Mouse (Mus musculus) liver, embryonic 11.5 days (tissue): ENCODE results near the gene Ksr1. TPM values are rescaled to one million over a fixed set of nuclear protein-coding genes. Genes with fewer than 3 reads are reported as not detected.
"Not testable (repeated sequence)": the region's sequence is repeated elsewhere in the genome, so short reads cannot be mapped to it uniquely, and the experiment has no call there.

Experiments used
- ATAC-seq: fragments of 200-750 bp; cut with Nextera tagmentation; replicated peaks from 2 replicates; pipeline ENCODE4 v1.8.0; 2017; ENCODE audit warnings: moderate number of reproducible peaks, mild to moderate bottlenecking, moderate TSS enrichment, moderate library complexity; ENCODE audit not compliant: low FRiP score
- DNase-seq: peaks from one replicate; pipeline ENCODE4 v3.0.0-alpha.2; 2017; ENCODE audit warnings: low spot score
- H3K27ac ChIP-seq: fragments of 300-500 bp; sonication (generic); 2 replicates; pipeline ENCODE4 v1.5.1; 2014; ENCODE audit warnings: mild to moderate bottlenecking, low read depth, low read length, control low read depth
- H3K27me3 ChIP-seq: fragments of 300-500 bp; sonication (generic); replicated peaks from 2 replicates; pipeline ENCODE4 v1.6.1; 2014; ENCODE audit warnings: low read length, mixed read lengths; ENCODE audit not compliant: control insufficient read depth, insufficient read depth
- H3K36me3 ChIP-seq: fragments of 300-500 bp; sonication (generic); 2 replicates; pipeline ENCODE4 v1.6.1; 2014; ENCODE audit warnings: mild to moderate bottlenecking, low read length, moderate library complexity, mixed read lengths; ENCODE audit not compliant: control insufficient read depth, insufficient read depth
- H3K4me1 ChIP-seq: fragments of 300-500 bp; sonication (generic); replicated peaks from 2 replicates; pipeline ENCODE4 v1.6.1; 2014; ENCODE audit warnings: low read length, mixed read lengths; ENCODE audit not compliant: control insufficient read depth, insufficient read depth
- H3K4me2 ChIP-seq: fragments of 300-500 bp; sonication (generic); 2 replicates; pipeline ENCODE4 v1.6.1; 2014; ENCODE audit warnings: mild to moderate bottlenecking, control low read depth, moderate library complexity
- H3K4me3 ChIP-seq: fragments of 300-500 bp; sonication (generic); 2 replicates; pipeline ENCODE4 v1.5.1; 2014; ENCODE audit warnings: low read depth, low read length, control low read depth
- H3K9ac ChIP-seq: fragments of 300-500 bp; sonication (generic); 2 replicates; pipeline ENCODE4 v1.6.1; 2014; ENCODE audit warnings: low read depth, low read length, control low read depth
- H3K9me3 ChIP-seq: fragments of 300-500 bp; sonication (generic); 2 replicates; pipeline ENCODE4 v1.6.1; 2016; ENCODE audit warnings: low read length, inconsistent platforms, mixed read lengths; ENCODE audit not compliant: control insufficient read depth
- WGBS: fragments of 180-500 bp; shearing (Covaris S2); extraction: QIAGEN DNeasy Blood & Tissue Kit; methylation state at CpG from one replicate; pipeline ENCODE4 v1.1.7; 2014; 5-methylcytosine and 5-hydroxymethylcytosine counted together
- polyA plus RNA-seq: library from polyadenylated mRNA; unstranded; fragments of >200 nt; fragmentation: Nextera tagmentation; extraction: Ambion mirVana; gene quantifications from 2 replicates; pipeline ENCODE4 v1.2.1, GENCODE M21; 2014

Gene Ksr1
- polyA plus RNA-seq, 1 experiment from 2014 or later: 5.0 TPM

DNA sequence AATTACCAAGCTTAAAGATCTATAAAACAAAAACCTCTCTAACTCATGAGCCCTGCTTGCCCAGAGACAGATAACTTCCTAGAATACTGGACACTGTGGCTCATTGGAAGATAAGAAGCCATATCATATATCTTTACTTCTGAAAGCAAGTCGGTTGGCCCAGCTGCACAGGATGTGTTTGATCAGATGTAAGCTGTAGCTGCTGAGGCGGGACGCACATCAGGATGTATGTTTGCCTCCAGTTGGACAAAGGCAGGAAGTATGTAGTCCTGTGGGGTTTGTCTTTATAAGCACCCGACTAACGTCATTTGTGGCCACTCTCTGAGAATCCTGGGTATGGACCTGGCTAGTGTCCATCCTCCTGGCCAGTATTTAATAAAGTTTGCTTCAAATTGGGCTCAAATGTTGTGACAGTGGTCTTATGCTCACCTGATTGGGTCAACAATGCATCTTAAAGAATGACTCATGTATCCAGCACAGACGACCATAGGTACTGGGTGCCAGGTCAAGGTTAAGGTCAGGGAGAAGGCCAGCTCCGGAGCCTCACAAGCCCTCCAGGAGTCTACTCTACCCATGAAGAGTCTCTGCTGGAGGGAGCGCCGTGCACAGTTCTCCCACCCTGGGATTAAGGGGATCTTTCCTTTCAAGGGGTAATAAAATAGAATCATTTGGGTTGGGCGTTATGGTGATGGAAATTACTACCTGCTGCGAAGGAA is 143.0 kb downstream of the Ksr1 start:
- peak overlapping the region; percentile 71 for H3K27ac ChIP-seq
- H3K36me3 ChIP-seq: no peaks in the 10 kb centered on the region
- peaks cover 42% of the 10 kb centered on the region for H3K4me1 ChIP-seq
- H3K9ac ChIP-seq: no peak overlapping the region
- H3K4me2 ChIP-seq: peak overlapping the region; percentile 13; the same call in 1 of the 2 replicates
- DNase-seq (peak; percentile 35), ATAC-seq (peak; percentile 56; the same call in 1 of the 2 replicates)
- H3K9me3 ChIP-seq: no peaks in the 10 kb centered on the region
- 50% methylated on average over 11 of the region's 11 CpGs for WGBS
- H3K27me3 ChIP-seq: no peaks in the 10 kb centered on the region
- H3K4me3 ChIP-seq: no peak overlapping the region

DNA sequence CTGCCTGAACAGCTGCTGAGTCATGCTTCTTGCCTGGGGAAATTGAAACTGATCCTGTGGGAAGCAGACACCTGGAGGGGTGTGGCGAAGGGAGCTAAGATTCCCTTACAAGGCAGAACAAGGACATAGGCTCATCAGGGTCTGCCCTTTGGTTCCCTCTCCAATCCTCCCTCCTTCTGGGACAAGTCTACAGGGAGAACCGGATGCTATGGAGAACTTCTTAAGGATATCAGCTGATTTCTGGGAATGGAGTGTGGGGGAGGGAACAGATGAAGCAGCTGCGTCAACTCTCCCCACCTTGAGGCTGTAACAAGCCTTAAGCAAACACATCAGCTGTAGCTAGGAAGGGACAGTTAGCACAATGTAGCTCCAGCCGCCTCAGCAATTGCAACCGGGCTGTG is 143.7 kb downstream of the Ksr1 start:
- Histone ChIP-seq H3K9me3 (0 out of 2 replicates have a peak, but pooled peaks cover 1% of the 10 kb centered on the region), H3K27ac (peak overlapping the region; percentile 65), H3K4me1 (peaks cover 37% of the 10 kb centered on the region), H3K27me3 (no peaks in the 10 kb centered on the region), H3K36me3 (no peaks in the 10 kb centered on the region), H3K4me2 (no peak overlapping the region), H3K4me3 (no peak overlapping the region), H3K9ac (no peak overlapping the region)
- DNase-seq (peak; percentile 31), ATAC-seq (no peak)
- WGBS: 39% methylated on average over 5 of the region's 5 CpGs

DNA sequence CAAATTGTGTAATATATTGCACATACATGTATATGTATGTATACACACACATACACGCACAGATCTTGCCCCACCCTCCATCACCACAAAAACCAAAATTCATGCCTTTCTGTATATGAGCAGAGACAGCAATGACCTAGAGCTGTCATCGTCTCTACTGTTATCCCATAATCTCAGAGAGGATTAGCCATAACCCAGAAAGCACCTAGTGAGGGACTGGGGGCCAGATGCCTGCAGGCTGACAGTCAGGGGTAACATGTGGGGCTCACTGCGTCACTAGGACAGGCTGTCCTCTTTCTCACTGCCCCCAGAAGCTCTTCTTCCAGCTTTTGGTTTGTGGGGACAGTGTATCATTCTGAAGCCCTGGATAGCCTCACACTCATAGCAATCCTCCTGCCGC is 144.3 kb downstream of the Ksr1 start:
- Histone ChIP-seq H3K4me3 (no peak overlapping the region), H3K27ac (no peak overlapping the region; the same call in 1 of the 2 replicates), H3K9ac (no peak overlapping the region), H3K27me3 (no peaks in the 10 kb centered on the region), H3K4me1 (peaks cover 37% of the 10 kb centered on the region), H3K9me3 (0 out of 2 replicates have a peak, but pooled peaks cover 5% of the 10 kb centered on the region), H3K36me3 (no peaks in the 10 kb centered on the region), H3K4me2 (no peak overlapping the region)
- WGBS: 78% methylated on average over 4 of the region's 4 CpGs
- no peak for DNase-seq
- no peak for ATAC-seq

GRCm38 (mm10) chr11:78999118-78999517 is 147.1 kb downstream of the Ksr1 start:
- no peak overlapping the region for H3K9ac ChIP-seq
- H3K4me1 ChIP-seq: peaks cover 22% of the 10 kb centered on the region
- H3K9me3 ChIP-seq: 0 out of 2 replicates have a peak, but pooled peaks cover 5% of the 10 kb centered on the region
- WGBS: 66% methylated on average over 6 of the region's 6 CpGs
- ATAC-seq: no peak
- no peak overlapping the region for H3K27ac ChIP-seq
- no peak overlapping the region for H3K4me3 ChIP-seq
- no peak overlapping the region for H3K4me2 ChIP-seq
- no peak for DNase-seq
- H3K27me3 ChIP-seq: no peaks in the 10 kb centered on the region
- no peaks in the 10 kb centered on the region for H3K36me3 ChIP-seq

DNA sequence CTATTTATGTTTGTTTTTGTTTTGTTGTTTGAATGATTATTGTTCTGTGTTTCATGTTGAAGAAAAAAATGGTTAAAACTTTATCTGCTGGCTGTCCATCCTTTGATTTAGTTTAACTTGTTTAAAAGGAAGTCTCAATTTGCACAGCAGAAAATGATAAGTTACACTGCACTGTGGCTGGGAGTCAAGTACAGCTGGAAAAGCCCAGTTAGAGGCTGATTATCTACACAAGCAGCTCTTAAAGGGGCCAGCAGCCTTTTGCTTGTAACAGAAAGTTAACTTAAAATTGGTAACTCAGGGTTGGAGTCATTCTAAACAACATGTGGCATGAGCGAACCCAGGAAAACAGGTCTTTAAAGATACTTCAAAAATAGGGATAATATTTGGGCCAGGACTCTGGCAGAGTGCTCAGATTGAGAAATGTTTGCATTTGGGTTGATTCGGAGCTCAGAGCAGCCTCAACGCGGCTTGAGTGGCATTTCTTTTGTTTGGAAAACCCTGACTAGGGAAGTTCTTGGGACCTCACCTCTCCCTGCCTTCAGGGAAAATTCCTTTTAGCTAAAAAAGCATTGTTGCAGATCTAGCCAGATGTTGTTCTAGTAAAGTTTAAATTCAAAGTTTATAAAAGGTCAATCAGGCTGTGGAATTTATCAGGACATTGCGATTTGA is 155.2 kb downstream of the Ksr1 start:
- H3K27ac ChIP-seq, H3K27me3 ChIP-seq, H3K4me3 ChIP-seq, H3K36me3 ChIP-seq, ATAC-seq, H3K4me1 ChIP-seq, H3K9me3 ChIP-seq, H3K9ac ChIP-seq, DNase-seq, H3K4me2 ChIP-seq: not testable (repeated sequence)
- 82% methylated on average over 5 of the region's 5 CpGs for WGBS

- Histone ChIP-seq H3K27me3 (no peaks in the 10 kb centered on the region), H3K27ac (no peak overlapping the region), H3K36me3 (no peaks in the 10 kb centered on the region), H3K4me2 (no peak overlapping the region), H3K4me1 (peaks cover 1% of the 10 kb centered on the region; the same call in 1 of the 2 replicates), H3K9me3 (peaks cover 7% of the 10 kb centered on the region; the same call in 1 of the 2 replicates), H3K9ac (no peak overlapping the region), H3K4me3 (no peak overlapping the region)
- 90% methylated on average over 9 of the region's 9 CpGs for WGBS
- DNase-seq: no peak
- ATAC-seq: no peak
Measured at GRCm38 (mm10) chr11:78990096-78990495, 156.1 kb downstream of the Ksr1 start.

- H3K9ac ChIP-seq, H3K27ac ChIP-seq, H3K4me3 ChIP-seq, H3K4me2 ChIP-seq, H3K27me3 ChIP-seq, H3K4me1 ChIP-seq, DNase-seq, ATAC-seq, H3K9me3 ChIP-seq, H3K36me3 ChIP-seq: not testable (repeated sequence)
- 91% methylated on average over 11 of the region's 11 CpGs for WGBS
Measured at GRCm38 (mm10) chr11:78989206-78989605, 157.0 kb downstream of the Ksr1 start.

GRCm38 (mm10) chr11:78986311-78987002 is 159.8 kb downstream of the Ksr1 start:
- Histone ChIP-seq H3K4me3 (no peak overlapping the region), H3K4me1 (peaks cover 12% of the 10 kb centered on the region; the same call in 1 of the 2 replicates), H3K27me3 (no peaks in the 10 kb centered on the region), H3K9ac (no peak overlapping the region), H3K36me3 (no peaks in the 10 kb centered on the region), H3K9me3 (peaks cover 7% of the 10 kb centered on the region; the same call in 1 of the 2 replicates), H3K4me2 (no peak overlapping the region), H3K27ac (no peak overlapping the region)
- ATAC-seq (no peak), DNase-seq (no peak)
- WGBS: 80% methylated on average over 10 of the region's 10 CpGs
